Mouse (Mus musculus): ENCODE measurements around the gene Piga.

Gene Piga

DNA sequence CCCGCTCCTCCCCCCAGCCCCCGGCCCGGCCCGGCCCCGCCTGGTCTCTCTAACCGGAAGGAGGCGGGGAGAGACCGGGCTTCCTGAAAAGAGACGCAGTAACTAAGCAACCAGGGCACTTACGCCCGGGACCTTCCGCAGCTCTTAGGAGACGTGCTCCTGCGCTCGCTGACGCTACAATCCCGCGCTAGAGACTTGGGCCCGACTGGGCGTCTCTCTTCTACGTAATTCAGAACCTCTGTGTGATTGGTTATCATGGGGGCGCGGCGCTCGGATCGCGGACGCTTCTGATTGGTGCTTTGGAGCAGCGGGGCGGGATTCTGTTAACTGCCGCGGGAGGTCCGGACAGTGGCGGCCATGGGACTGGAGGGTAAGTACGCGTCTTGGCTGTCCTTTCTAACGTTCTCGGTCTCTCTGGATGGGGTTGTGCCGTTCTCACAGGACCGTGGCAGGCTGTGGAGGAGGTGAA lies at the start of gene Piga:
TSS of gene Piga (plus strand) at position 317 of the 469 bp plus-strand sequence.
- DNase-seq (ENCODE audit: low spot score in 2 of 2): peak; percentile 77 to 86

DNA sequence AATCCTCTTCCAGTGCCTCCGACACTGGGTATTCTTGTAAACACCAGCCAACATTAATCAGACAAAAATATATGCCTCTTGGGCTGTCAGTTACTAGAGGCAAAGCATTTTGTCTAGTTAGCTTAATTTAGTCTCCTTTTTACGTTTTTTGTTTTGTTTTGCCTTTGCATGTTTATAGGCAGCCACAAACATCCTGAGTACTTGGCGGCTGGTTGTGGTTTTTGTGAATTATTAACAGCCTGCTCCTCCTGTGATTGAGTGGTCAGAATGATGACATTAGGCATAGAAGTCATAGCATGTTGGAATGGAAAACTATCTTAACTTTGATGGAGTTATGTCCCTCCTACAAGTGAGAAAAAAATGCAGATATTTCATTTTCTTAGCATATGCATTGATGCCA lies 49.0 kb upstream of the Piga start:
- DNase-seq (ENCODE audit: low spot score in 2 of 2): no peak

DNA sequence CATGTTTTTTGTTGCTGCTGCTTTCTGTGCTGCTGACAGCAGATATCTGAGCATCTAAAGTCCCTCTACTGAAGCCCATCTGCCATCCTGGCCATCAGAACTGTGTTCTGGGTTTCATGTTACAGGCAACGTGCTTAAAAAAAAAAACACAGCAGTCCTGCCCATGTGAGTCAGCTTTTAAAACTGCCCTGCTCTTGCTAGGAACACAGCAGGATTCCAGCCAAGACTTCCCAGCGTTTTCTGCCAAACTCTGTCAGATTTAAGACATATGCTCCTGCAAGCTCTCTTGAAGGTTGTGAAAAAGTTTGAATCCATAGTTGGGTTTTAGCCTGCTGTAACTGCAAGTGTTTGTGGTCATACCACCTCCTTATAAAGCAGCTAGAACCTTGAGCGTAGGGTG lies 46.5 kb upstream of the Piga start, which contains the start of gene Vegfd:
TSS of gene Vegfd (plus strand) at position 298 of the 400 bp plus-strand sequence.
- DNase-seq (ENCODE audit: low spot score in 2 of 2): no peak

DNA sequence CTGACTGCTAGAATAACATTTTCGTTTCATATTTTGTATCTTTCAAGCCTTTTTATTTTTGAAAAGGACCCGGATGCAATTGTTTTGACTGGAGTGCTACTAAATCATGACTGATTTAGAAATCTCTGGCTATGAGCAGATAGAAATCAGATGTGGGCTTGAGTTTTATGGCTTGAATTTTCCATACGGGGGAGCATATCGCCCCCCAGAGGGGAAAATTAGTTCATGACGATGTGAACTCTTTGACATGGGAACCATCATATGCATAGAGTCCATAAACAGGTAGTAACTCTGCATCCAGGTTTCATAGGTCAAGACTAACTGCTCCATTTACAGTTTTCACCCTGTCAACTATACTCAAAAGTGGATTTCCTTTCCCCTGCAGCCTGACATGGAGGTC lies 45.0 kb upstream of the Piga start:
- no peak for DNase-seq (ENCODE audit: low spot score in 2 of 2)

DNA sequence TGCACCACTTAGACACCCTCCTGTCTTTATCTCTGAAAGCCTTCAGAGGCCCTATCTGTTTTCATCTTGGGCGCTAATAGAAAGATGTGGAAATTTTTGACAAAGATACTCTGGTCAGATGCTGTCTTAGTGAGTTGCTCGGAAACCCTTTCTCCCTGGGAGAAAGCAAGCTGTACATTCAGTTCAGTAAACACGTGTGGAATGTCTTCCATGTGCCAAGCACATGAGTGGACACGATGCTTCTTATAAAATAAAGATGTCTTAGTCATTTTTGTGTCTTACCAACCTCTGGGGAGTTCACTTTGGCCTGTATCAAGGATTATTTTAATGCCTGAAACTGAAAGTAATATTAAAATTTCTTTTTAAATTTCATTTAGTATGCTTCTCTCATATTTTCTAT lies 39.9 kb upstream of the Piga start:
- DNase-seq (ENCODE audit: low spot score in 2 of 2): no peak

DNA sequence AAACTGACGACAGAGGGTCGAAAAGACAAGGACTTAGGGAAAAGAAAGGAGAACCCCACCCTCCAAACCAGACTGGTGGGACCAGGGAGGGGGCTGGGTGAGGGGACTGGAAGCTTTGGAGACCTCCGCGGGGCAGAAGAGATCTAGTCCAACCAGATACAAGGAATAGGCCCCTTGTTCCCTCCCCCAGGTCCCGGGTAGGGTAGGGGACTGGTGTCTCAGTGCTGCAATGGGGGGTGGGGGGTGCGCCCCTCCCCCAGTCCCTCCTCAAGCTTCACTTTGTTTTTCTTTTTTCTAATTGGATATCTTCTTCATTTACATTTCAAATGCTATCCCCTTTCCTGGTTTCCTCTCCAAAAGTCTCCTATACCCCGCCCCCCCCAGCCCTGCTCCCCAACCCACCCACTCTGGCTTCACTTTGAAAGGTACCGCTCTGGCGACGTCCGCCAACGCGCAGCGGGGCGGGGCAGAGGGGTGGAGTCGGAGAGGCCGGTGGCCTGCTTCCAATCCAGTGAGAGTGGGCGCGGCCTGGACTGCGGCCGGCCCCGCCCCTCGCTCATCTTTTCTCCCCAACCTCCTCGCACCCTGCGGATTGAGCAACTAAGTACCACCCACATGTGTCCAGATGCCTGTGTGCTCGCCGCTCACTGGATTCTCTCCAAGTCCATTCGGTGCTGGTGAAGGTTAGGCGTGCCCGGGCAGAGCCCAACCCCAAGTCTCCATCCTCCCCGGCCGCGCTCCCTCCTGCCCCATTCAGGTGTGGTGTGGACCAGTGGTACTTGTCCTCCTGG lies 37.8 kb upstream of the Piga start:
- DNase-seq (ENCODE audit: low spot score in 2 of 2): peak; percentile 68 to 72

DNA sequence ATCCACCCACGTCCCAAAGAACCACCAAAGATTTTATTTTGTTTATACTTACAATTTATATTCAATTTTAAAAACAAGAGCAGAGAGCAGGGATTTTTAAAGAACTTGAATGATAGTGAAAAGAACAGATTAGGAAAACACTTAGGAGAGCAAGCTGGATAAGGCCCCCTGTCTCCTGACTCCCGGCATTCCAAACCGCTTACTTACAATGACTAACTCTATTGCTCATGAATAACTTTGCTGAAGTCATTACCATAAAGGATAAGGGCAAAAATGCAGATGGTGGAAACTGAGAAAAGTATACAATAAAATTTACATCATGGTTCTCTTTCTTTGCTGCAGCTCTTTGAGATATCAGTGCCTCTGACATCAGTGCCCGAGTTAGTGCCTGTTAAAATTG lies 25.5 kb upstream of the Piga start:
- DNase-seq (ENCODE audit: low spot score in 2 of 2): no peak

DNA sequence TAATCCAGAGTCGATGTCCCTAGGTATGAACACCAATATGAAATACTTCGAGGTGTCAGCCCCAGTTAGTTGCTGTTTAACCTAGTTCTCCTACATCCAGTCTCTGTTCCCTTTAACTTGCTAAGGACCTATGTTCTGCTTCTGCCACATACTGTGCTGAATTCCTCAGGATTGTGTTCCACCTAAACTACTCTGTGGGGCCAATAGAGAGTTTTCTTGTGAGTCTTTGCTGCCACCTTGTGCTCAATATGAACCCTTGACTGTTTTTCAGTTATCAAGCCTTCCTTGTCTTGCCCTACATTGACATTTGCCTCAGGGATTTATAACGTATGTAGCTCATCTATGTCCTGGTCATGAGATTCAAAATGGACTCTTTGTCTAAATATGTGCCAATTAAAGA lies 21.1 kb upstream of the Piga start:
- no peak for DNase-seq (ENCODE audit: low spot score in 2 of 2)

DNA sequence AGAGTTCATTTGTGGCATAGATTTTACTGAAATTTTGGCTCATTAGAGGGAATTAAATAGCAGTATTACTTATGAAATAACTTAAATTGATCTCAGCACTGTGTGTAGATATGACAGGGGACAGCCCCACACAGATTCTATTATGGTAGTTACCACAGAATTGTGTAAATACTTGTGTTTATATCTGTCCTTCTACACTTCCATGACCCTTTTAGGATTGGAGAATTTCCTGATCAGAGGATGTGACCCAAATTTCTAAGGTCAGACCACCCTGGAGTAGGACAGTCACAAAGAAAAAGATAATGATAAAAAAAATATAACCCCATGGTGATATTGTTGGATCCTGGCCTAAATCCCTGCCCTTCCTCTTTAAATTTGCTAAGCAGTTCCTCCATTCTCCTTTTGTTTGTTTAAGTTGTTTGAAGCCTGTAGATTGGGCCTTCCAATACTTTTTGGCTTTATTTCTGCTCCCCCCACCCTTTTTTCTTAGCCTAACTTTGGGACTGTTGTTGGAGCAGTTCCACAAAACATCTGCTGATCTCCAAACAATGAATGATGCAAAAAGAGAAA lies 14.4 kb upstream of the Piga start:
- no peak for DNase-seq (ENCODE audit: low spot score in 2 of 2)

DNA sequence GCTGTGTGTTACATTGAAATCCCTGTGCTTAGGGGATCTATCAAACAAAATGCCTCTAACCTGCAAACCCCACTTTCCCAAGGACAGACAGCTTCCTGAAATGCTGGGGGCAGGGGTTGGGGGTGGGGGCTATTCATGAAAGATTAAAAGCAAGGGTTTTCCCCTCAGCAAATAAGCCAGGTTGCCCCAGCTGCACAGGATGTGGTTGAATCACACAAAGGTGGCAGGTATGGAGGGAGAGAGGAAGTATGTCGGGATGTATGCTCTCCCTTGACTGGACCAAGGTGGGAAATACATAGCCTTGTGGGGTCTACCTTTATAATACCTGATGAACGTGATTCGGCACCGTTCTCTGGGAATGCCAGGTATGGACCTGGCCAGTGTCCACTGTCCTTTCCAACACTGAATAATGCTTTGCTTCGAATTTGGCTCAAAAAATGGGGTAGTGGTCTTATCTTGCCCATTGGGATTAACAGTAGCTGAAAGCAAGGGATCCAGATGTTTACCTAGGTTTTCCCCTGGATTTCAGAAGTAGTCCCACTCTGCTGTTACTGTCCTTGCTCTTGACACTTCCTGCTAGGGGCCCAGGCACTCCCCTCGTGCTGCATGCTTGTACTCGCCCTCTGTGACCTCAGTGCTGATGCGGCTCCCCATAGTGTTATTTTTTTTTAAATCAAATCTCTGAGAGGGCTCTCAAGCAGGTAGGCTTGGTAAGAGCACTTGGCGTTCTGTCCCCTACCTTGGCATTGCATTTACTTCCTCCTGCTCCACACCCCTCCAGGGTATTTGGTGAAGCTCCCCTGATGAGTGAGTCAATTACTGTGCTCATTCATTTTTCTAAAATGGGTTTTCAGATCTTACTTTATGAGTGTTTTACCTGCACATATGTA lies 13.2 kb upstream of the Piga start:
- DNase-seq (ENCODE audit: low spot score in 2 of 2): peak; percentile 23 to 36

DNA sequence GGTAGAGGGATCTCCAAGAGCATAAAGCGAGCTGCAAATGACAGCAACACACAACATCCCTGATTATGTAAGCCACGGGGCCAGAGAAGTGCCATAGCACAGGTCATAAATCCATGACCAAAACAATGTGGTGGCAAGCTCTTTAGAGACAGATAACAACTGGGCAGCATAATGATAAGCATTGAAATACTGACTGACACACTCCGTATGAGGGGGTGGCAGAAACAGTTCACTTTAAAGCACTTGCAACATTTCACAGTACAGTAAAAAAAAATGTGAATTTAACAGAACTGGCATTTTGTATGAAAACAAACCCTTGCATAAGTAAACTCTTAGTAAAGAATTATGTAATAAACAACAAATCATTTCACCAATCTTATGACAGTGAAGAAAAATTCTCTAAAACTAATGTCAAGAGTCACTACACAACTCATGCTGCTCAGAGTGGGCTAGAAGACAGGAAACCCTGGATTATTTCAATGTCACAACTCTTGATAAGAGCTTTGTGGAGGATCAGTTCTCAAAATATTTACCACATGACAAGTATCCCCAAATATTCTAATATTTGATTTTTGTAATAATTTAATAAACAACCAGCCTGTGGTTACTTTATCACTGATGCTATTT lies 11.2 kb upstream of the Piga start:
- DNase-seq (ENCODE audit: low spot score in 2 of 2): no peak

DNA sequence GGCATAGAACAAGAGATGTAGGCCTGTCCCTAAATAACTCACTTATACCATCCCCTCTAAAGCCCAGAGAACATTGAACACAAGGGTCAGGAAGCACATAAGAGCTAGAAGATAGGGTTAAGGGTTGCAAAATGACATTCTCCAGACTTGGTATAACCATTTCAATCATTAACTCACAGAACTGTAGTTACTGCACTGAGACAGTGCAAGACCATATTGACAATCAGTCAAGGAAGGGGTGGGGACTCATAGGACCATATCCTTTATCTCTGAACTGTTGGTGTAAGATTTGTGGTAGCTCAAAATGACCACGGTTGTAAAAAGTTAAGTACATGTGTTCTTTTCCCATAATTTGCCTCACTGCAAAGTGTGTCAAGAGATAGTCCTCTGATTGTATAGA lies 9.0 kb upstream of the Piga start:
- DNase-seq (ENCODE audit: low spot score in 2 of 2): no peak

DNA sequence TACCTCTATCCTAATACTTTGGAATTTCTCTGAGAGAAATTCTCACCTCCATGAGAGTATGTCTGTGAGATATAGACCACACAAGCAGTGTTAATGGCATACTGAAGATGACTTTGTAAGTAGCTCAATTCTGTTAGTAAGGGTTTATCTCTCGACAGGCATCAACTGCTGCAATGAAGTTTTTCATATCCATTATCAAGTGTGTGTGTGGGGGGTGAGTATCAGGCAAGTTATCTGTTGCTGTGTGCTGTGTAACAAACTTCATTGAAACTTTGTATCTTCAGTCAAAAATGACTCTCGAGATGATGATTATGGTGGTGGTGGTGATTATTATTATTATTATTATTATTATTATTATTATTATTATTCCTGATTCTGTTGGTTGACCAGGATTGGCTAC lies 2.8 kb upstream of the Piga start:
- no peak for DNase-seq (ENCODE audit: low spot score in 2 of 2)

DNA sequence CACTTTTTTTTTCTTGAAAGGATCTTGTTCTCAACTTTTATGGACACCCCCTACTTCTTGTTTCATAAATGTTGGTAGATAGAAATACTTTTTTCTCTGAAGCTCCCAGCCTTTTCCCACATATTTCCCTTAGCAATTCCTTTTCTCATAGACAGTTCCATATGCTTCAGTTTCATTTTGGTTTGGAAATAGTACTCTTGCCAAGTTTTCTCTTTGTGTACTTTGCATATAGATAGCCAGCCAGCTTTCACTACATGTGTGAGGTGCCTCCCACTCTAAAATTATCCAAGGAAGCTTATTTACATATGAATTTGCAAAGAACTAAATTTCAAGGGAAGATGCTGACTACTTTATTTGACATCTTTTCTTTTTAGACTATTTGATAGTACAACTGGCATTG lies 1.6 kb upstream of the Piga start:
- no peak for DNase-seq (ENCODE audit: low spot score in 2 of 2)

DNA sequence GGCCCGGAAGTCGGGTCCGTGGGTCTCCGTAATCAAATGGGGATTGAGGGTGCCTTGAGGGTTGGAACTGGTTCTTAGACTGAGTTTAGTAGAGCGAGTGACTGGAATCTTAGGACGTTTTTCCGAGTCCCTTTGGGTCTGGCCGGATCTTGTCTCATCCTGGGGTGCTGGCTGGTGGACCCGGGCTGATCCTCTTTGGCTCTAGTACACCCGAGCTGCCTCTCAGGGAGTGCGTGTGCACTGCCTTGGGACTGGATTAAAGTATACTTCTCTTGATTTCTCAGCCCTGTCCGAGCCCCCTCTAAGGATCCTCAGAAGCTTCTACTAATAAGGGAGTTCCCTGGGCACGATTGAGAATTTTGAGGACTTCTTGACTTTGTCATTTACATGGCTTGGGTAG lies 368 bp downstream of the Piga start:
- DNase-seq (ENCODE audit: low spot score in 2 of 2): no peak

DNA sequence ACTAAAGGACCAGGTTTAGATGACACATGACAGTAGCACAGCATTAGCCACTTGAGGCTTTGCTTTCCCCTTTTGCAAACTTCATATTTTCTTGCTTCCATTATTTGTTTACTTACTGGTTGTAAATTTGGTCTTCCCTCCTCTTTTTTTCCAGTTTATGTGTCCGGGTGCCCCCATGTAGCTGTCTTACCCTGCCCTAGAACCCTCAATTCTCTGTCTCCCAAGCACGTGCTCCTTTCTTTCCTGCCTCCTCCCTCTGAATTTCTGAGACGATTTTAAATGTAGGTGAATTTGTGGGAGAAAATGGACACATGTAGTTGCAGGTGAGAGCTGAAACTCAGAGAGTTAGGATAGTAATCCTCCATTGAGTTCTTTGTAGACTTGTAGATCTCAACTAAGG lies 931 bp downstream of the Piga start:
- DNase-seq (ENCODE audit: low spot score in 2 of 2): no peak

DNA sequence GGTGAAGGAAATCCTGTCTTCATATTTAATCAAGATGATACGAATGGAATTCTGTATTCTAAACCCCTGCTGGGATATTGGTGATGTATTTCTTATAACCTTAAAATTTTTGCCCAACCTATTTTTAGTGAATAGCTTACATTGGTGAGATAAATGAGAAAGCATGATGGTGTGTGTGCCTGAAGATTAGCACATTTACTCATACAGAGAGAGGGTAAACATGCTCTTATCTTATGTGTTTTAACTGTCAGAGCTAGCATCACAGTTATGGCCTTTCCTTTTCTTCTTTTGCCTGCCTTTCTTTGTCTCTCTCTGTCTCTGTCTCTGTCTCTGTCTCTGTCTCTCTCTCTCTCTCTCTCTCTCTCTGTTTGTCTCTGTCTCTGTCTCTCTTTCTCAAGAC lies 5.2 kb downstream of the Piga start:
- DNase-seq (ENCODE audit: low spot score in 2 of 2): no peak

DNA sequence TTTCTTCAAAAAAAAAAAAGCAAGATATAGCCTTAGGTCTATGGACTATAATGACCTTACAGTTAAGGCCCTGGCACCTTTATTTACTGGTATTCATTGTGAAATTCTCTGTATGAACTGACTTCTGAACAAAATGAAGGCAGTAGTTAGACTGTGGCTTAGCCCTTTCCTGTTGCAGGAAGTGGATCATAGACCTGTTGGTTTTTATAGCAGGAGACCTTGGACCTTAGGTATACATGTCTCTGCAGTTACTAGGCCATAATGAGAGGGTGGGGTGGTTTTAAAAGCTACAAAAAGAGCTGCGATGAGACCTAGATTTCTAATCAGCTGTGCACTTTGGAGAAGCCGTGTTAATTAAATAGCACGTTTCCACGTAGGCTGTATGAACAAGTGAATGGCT lies 7.7 kb downstream of the Piga start:
- DNase-seq (ENCODE audit: low spot score in 2 of 2): no peak

DNA sequence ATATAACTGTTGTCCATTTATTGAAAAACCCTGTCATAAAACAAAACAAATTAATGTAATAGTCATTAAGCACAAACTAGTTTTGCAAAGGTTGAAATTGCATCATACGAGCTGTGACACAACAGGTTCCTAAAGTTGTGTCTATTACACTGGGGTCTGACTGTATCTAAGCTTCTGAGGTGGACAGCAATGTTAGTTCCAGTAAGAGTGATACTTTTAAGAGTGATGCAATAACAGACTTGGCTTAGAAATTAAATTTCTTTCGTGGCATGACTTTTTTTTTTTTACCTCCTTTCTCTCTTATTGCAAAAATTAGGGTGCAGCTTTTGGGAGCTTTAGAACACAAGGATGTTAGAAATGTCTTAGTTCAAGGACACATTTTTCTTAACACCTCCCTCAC lies 8.6 kb downstream of the Piga start:
- no peak for DNase-seq (ENCODE audit: low spot score in 2 of 2)

DNA sequence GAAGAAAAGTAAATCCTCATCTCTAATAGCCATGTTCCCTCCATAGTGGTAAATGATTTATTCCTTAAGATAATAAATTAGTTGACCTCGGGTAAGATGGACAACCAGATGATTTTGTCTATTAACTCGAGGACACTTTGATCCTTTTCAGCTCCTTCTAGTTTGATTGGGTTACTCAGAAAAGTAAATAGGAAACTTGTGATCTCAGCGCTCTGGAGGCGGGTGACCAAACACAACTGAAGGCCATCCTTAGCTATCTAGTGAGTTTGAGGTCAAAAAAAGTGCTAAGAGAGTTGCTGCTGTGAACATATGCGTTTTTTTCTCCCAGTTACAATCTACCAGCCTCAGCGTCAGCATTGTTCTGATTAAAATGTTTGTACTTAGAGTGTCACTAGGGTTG lies 11.0 kb downstream of the Piga start:
- no peak for DNase-seq (ENCODE audit: low spot score in 2 of 2)

DNA sequence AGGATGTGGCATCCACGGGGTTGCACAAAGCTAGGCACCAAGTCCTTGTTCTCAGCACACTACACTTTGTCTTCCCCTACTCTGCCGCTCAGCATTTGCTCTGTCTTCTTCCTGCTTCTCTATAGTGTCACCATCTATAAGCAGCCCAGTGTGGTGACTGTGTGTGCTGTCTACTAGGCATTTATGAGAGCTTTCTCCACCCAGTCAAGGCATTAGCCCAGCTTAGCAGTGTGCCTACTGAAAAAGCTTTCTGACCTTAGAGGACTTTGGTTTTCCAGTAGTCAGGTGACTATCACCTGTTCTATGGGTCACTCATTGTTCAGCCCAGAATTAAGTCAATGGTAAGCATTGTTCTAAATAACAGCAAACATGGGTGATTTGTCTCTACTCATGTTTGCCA lies 11.5 kb downstream of the Piga start:
- no peak for DNase-seq (ENCODE audit: low spot score in 2 of 2)

DNA sequence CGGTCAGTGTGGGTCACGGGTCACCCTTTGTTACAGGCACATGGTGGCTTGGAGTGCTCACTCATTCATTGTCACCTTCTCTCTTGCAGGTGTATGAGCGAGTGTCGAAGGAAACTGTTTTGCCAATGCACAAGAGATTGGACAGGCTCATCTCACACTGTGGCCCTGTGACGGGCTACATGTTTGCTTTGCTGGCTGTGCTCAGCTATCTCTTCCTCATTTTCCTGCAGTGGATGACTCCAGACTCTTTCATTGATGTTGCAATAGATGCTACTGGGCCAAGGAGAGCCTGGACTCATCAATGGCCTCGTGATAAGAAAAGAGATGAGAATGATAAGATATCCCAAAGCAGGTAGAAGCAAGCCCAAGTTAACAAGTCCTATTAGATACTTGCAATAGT lies 12.0 kb downstream of the Piga start:
- no peak for DNase-seq (ENCODE audit: low spot score in 2 of 2)
